Comparison of ENCODE assay signal across 8 mouse cellular contexts in the genomic region with DNA sequence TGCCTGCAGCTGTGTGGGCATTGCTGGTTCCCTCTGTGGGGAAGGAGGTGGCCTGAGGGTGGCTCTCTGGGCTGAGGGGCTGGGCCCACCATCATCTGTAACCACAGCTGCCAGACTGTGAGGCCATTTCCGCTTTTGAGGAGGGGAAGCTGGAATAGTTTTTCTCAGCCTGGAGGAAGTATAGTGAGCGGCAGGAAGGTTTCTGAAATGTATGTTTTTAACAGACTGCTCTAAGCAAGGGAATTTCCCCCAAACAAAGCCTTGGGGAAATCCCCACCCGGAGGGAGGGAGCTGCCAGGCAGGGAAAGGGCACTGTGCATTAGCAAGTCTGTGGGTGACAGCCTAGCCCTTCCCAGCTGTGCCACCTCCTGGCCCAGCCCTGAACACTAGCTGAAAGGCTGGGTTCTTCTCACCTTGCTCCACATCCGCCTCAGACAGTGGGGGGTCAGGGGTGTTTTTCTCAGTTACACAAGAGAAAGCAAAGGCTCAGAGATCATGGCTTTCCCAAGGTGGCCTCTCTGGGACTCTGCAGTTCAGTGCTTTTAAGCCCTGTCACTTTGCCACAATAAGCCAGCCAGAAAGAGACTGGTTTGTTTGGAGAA. TPM values are rescaled to one million over a fixed set of nuclear protein-coding genes. Genes with fewer than 3 reads are reported as not detected.
DNase-seq lines count a peak whose midpoint lies in the region; ATAC-seq and TF ChIP-seq lines count a peak whose summit lies in the region.

No protein-coding gene starts in this region.

- H3K36me3 ChIP-seq in intestine, embryonic 16.5 days (ENCODE audit: control insufficient read depth, insufficient read depth, low read length): no peaks in the 10 kb centered on the region
- no peaks in the 10 kb centered on the region for H3K36me3 ChIP-seq in lung, postnatal 0 days (ENCODE audit: insufficient read depth, low read length)

- no peak; the same call in none of the 2 replicates for TF ChIP-seq CTCF in lung, postnatal 0 days (IDR thresholded peaks at IDR 0.05)

- TF ChIP-seq EP300 in lung, postnatal 0 days (IDR thresholded peaks at IDR 0.05): 0 out of 2 replicates have a peak, but pooled peaks have one; percentile 28

- no peaks in the 10 kb centered on the region for H3K9me3 ChIP-seq in intestine, embryonic 16.5 days (ENCODE audit: control insufficient read depth, low read length)
- H3K9me3 ChIP-seq in lung, postnatal 0 days (ENCODE audit: low read length): no peaks in the 10 kb centered on the region

- 17% methylated on average over 4 of the region's 4 CpGs for WGBS in intestine, embryonic 16.5 days
- WGBS in lung, postnatal 0 days: 5% methylated on average over 4 of the region's 4 CpGs

- peak overlapping the region; percentile 31; the same call in 1 of the 2 replicates for H3K4me2 ChIP-seq in intestine, embryonic 16.5 days (ENCODE audit: low read depth, low read length)
- peak overlapping the region; percentile 23 for H3K4me2 ChIP-seq in lung, postnatal 0 days (replicated peaks; ENCODE audit: low read depth, low read length)

- ATAC-seq in intestine, embryonic 16.5 days: peak; percentile 41
- ATAC-seq in lung, postnatal 0 days: peak; percentile 64

- peaks cover 56% of the 10 kb centered on the region for H3K4me1 ChIP-seq in intestine, embryonic 16.5 days (ENCODE audit: control insufficient read depth, insufficient read depth, low read length)
- peaks cover 37% of the 10 kb centered on the region; the same call in 1 of the 2 replicates for H3K4me1 ChIP-seq in lung, postnatal 0 days (ENCODE audit: insufficient read depth, low read depth, low read length)

- H3K27ac ChIP-seq in intestine, embryonic 16.5 days (ENCODE audit: low read length): peak overlapping the region; percentile 58
- H3K27ac ChIP-seq in lung, postnatal 0 days (ENCODE audit: low read length): peak overlapping the region; percentile 87

- no peaks in the 10 kb centered on the region for H3K27me3 ChIP-seq in intestine, embryonic 16.5 days (replicated peaks; ENCODE audit: control insufficient read depth, insufficient read depth, low read length)
- no peaks in the 10 kb centered on the region for H3K27me3 ChIP-seq in lung, postnatal 0 days (replicated peaks; ENCODE audit: insufficient read depth, low read length)

- peak; percentile 57 for DNase-seq in adrenal gland, adult 2 months
- no peak for DNase-seq in adrenal gland, postnatal 25 days
- DNase-seq in adrenal gland, postnatal 36 days: peak; percentile 50 to 69
- DNase-seq in heart, adult 11 months: peak; percentile 98
- DNase-seq in lung, postnatal 0 days (ENCODE audit: low spot score): peak; percentile 74
- peak; percentile 46 for DNase-seq in skeletal muscle tissue, adult 2 months (ENCODE audit: low read depth, low spot score)
- DNase-seq in cerebellum, postnatal 4 days (ENCODE audit: low spot score in 2 of 2): no peak

- H3K9ac ChIP-seq in intestine, embryonic 16.5 days (ENCODE audit: low read depth, low read length): peak overlapping the region; percentile 39
- no peak overlapping the region for H3K9ac ChIP-seq in lung, postnatal 0 days (replicated peaks; ENCODE audit: low read depth)

- no peak overlapping the region for H3K4me3 ChIP-seq in intestine, embryonic 16.5 days (ENCODE audit: low read length)
- H3K4me3 ChIP-seq in lung, postnatal 0 days (ENCODE audit: low read depth, low read length): no peak overlapping the region

RNA-seq across cellular contexts. Expression of gene C1qtnf9, which starts 31.2 kb away (rescaled TPM):
- 1 to 10 TPM; 3.7 to 7.1 TPM for total RNA-seq in adrenal gland, adult 2 months (2021)
- polyA plus RNA-seq in adrenal gland, adult 2 months (2012; rRNA removed): 1.4 and 1.8 TPM in 2 replicates
- 4.0 and 4.9 TPM in 2 replicates for total RNA-seq in adrenal gland, postnatal 25 days (2021)
- 1 to 10 TPM; 5.5 to 5.9 TPM for total RNA-seq in adrenal gland, postnatal 36 days (2021)
- polyA plus RNA-seq in intestine, embryonic 16.5 days (2015; fragmentation: Nextera tagmentation; extraction: Ambion mirVana): 1.7 TPM in 2 replicates
- polyA plus RNA-seq in lung, postnatal 0 days (2015; fragmentation: Nextera tagmentation; extraction: Ambion mirVana): 0.45 and 0.77 TPM in 2 replicates

RNA-seq across cellular contexts. Expression of gene Mipep, which starts 47.7 kb away (rescaled TPM):
- 10 to 100 TPM; 41.4 to 44.4 TPM for total RNA-seq in adrenal gland, adult 2 months (2021)
- polyA plus RNA-seq in adrenal gland, adult 2 months (2012; rRNA removed): 20.0 and 28.9 TPM in 2 replicates
- total RNA-seq in adrenal gland, postnatal 25 days (2021): 37.1 and 38.0 TPM in 2 replicates
- 10 to 100 TPM; 37.9 to 43.6 TPM for total RNA-seq in adrenal gland, postnatal 36 days (2021)
- polyA plus RNA-seq in intestine, embryonic 16.5 days (2015; fragmentation: Nextera tagmentation; extraction: Ambion mirVana): 20.0 and 21.2 TPM in 2 replicates
- 7.7 and 9.9 TPM in 2 replicates for polyA plus RNA-seq in lung, postnatal 0 days (2015; fragmentation: Nextera tagmentation; extraction: Ambion mirVana)

Comparison
In these comparisons a context has a peak if more than half of its experiments do, and no peak if none do; other contexts are left out.
1. DNase-seq: peak in adrenal gland, adult 2 months (single experiment), adrenal gland, postnatal 36 days (2 of 2), heart, adult 11 months (single experiment), lung, postnatal 0 days (single experiment) and skeletal muscle tissue, adult 2 months (single experiment); none in adrenal gland, postnatal 25 days (single experiment) and cerebellum, postnatal 4 days (0 of 2).